Comparison of ENCODE assay signal across 9 mouse cellular contexts in the genomic region with DNA sequence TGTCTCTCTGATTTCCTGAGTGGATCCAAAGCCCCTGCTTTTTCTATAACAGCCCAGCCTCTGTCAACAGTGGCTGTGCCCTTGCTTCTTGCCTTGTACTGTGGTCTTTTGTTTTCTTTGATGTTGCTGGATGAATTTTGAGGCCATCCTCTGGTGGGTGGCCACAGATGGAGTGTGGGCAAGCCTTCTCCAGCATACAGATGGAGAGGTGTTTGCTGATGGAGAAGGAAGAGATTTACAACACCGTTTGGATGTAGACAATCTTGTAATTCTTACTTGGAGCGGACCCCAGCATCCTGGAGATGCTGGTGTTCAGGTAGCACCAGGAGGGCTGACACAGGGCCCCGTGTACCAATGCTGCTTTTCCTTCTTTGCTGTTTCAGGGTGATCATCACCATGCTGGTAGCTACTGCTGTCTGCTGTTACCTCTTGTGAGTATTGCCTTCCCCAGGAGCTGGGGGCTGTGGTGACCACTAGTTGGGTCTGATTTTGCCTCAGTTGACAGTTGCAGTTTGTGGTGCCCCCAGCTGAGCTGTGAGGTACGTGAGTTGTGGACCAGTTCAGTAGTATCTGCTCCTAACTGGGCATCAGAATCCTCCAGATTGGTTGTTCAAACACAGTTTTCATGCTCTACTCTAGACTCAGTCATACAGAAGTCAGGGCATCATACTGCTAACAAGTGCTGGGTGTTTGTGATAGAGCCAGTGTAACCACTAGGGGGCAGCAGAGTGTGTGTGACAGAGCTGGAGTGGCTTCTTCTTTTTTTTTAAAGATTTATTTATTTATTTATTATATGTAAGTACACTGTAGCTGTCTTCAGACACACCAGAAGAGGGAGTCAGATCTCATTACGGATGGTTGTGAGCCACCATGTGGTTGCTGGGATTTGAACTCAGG. TPM values are rescaled to one million over a fixed set of nuclear protein-coding genes. Genes with fewer than 3 reads are reported as not detected.
DNase-seq lines count a peak whose midpoint lies in the region; ATAC-seq and TF ChIP-seq lines count a peak whose summit lies in the region.
"Had no signal": no experiment of that assay in that cellular context is flagged by ENCODE, and none has a peak within 500 bp of the region (broad histone marks: within the 10 kb centered on the region; RNA-seq: fewer than 3 reads in every experiment).

No protein-coding gene starts in this region.

- no peak overlapping the region for H3K4me3 ChIP-seq in forebrain, embryonic 16.5 days (replicated peaks; ENCODE audit: low read length)
- peak overlapping the region; percentile 77 for H3K4me3 ChIP-seq in hindbrain, embryonic 16.5 days (ENCODE audit: low read length)
- H3K4me3 ChIP-seq in stomach, postnatal 0 days (ENCODE audit: low read depth, low read length), result no peak overlapping the region
- H3K4me3 ChIP-seq: megakaryocyte, embryonic 14.5 days had no signal

- peak; percentile 84 for TF ChIP-seq CTCF in stomach, postnatal 0 days (IDR thresholded peaks at IDR 0.05; ENCODE audit: low read depth)

- H3K27ac ChIP-seq in forebrain, embryonic 16.5 days (ENCODE audit: low read length), result no peak overlapping the region
- H3K27ac ChIP-seq in hindbrain, embryonic 16.5 days (ENCODE audit: low read depth, low read length), result no peak overlapping the region
- no peak overlapping the region for H3K27ac ChIP-seq in stomach, postnatal 0 days (replicated peaks)

- H3K9me3 ChIP-seq in forebrain, embryonic 16.5 days (ENCODE audit: control insufficient read depth, low read length), result no peaks in the 10 kb centered on the region
- H3K9me3 ChIP-seq in hindbrain, embryonic 16.5 days (ENCODE audit: control insufficient read depth, low read length), result no peaks in the 10 kb centered on the region
- no peaks in the 10 kb centered on the region for H3K9me3 ChIP-seq in stomach, postnatal 0 days (ENCODE audit: control insufficient read depth, low read length)
- H3K9me3 ChIP-seq: megakaryocyte, embryonic 14.5 days had no signal

- H3K27me3 ChIP-seq in forebrain, embryonic 16.5 days (replicated peaks; ENCODE audit: control insufficient read depth, insufficient read depth, low read length), result no peaks in the 10 kb centered on the region
- no peaks in the 10 kb centered on the region for H3K27me3 ChIP-seq in hindbrain, embryonic 16.5 days (replicated peaks; ENCODE audit: control insufficient read depth, insufficient read depth, low read length)
- no peaks in the 10 kb centered on the region for H3K27me3 ChIP-seq in stomach, postnatal 0 days (ENCODE audit: control insufficient read depth, insufficient read depth, low read length)

- whole genome bisulfite sequencing in forebrain, embryonic 16.5 days, result 72% methylated on average over 4 of the region's 5 CpGs
- WGBS in hindbrain, embryonic 16.5 days, result 72% methylated on average over 4 of the region's 5 CpGs
- 70% methylated on average over 4 of the region's 5 CpGs for WGBS in stomach, postnatal 0 days

- H3K9ac ChIP-seq in forebrain, embryonic 16.5 days (replicated peaks; ENCODE audit: low read depth, low read length), result no peak overlapping the region
- peak overlapping the region; percentile 94 for H3K9ac ChIP-seq in hindbrain, embryonic 16.5 days (ENCODE audit: low read depth, low read length)
- H3K9ac ChIP-seq in stomach, postnatal 0 days (ENCODE audit: low read length), result no peak overlapping the region

- peaks cover 19% of the 10 kb centered on the region for H3K4me1 ChIP-seq in forebrain, embryonic 16.5 days (replicated peaks; ENCODE audit: control insufficient read depth, insufficient read depth, low read length)
- peaks cover 24% of the 10 kb centered on the region for H3K4me1 ChIP-seq in hindbrain, embryonic 16.5 days (ENCODE audit: control insufficient read depth, insufficient read depth, low read depth, low read length)
- H3K4me1 ChIP-seq in stomach, postnatal 0 days (replicated peaks; ENCODE audit: control insufficient read depth, insufficient read depth), result peaks cover 4% of the 10 kb centered on the region; the same call in 1 of the 2 replicates

- ATAC-seq in forebrain, embryonic 16.5 days, result no peak
- no peak for ATAC-seq in hindbrain, embryonic 16.5 days
- ATAC-seq in stomach, postnatal 0 days (ENCODE audit: low FRiP score, low TSS enrichment), result peak; percentile 22; the same call in 1 of the 2 replicates

- intact Hi-C loops in left cerebral cortex, postnatal 4 days (cut with DNase I), result no loop called here

- peaks cover 8% of the 10 kb centered on the region for H3K36me3 ChIP-seq in forebrain, embryonic 16.5 days (ENCODE audit: control insufficient read depth, insufficient read depth)
- H3K36me3 ChIP-seq in hindbrain, embryonic 16.5 days (ENCODE audit: control insufficient read depth, insufficient read depth, low read length), result peaks cover 14% of the 10 kb centered on the region
- H3K36me3 ChIP-seq in stomach, postnatal 0 days (ENCODE audit: control insufficient read depth, insufficient read depth, low read length), result no peaks in the 10 kb centered on the region

- TF ChIP-seq EP300 in stomach, postnatal 0 days (optimal IDR thresholded peaks at IDR 0.05), result no peak

- H3K4me2 ChIP-seq in forebrain, embryonic 16.5 days (ENCODE audit: low read length), result peak overlapping the region; percentile 85
- H3K4me2 ChIP-seq in hindbrain, embryonic 16.5 days (ENCODE audit: low read length), result peak overlapping the region; percentile 87
- H3K4me2 ChIP-seq in stomach, postnatal 0 days (replicated peaks; ENCODE audit: low read depth), result no peak overlapping the region

- DNase-seq in ovary, postnatal 14 days (ENCODE audit: low spot score), result peak; percentile 74
- no peak for DNase-seq in ovary, postnatal 10 days (ENCODE audit: low spot score)
- peak; percentile 79 for DNase-seq in cerebellum, adult 11-12 months
- peak; percentile 82 for DNase-seq in left cerebral cortex, postnatal 4 days
- DNase-seq in naive thymus-derived CD4-positive, alpha-beta T cell, adult 2 months (ENCODE audit: low read depth), result peak; percentile 88
- DNase-seq in stomach, postnatal 0 days (ENCODE audit: low spot score), result peak; percentile 72

RNA-seq across cellular contexts. Expression of gene Atp6v0e2, which starts 1.7 kb away (rescaled TPM):
- 226 and 248 TPM in 2 replicates for polyA plus RNA-seq in forebrain, embryonic 16.5 days (2015; fragmentation: Nextera tagmentation; extraction: Ambion mirVana)
- polyA plus RNA-seq in hindbrain, embryonic 16.5 days (2015; fragmentation: Nextera tagmentation; extraction: Ambion mirVana), result 358 and 389 TPM in 2 replicates
- total RNA-seq in left cerebral cortex, postnatal 4 days (2021), result 100 to 1,000 TPM; 254 to 288 TPM
- polyA plus RNA-seq in stomach, postnatal 0 days (2015; fragmentation: Nextera tagmentation; extraction: Ambion mirVana), result 22.1 and 23.0 TPM in 2 replicates

RNA-seq across cellular contexts. Expression of gene Lrrc61, which starts 15.5 kb away (rescaled TPM):
- 18.6 and 21.6 TPM in 2 replicates for polyA plus RNA-seq in forebrain, embryonic 16.5 days (2015; fragmentation: Nextera tagmentation; extraction: Ambion mirVana)
- 20.7 and 29.5 TPM in 2 replicates for polyA plus RNA-seq in hindbrain, embryonic 16.5 days (2015; fragmentation: Nextera tagmentation; extraction: Ambion mirVana)
- 10 to 100 TPM; 28.8 to 35.0 TPM for total RNA-seq in left cerebral cortex, postnatal 4 days (2021)
- 3.9 and 5.6 TPM in 2 replicates for polyA plus RNA-seq in stomach, postnatal 0 days (2015; fragmentation: Nextera tagmentation; extraction: Ambion mirVana)

RNA-seq across cellular contexts. Expression of gene Rarres2, which starts 33.5 kb away (rescaled TPM):
- 3.6 and 4.5 TPM in 2 replicates for polyA plus RNA-seq in forebrain, embryonic 16.5 days (2015; fragmentation: Nextera tagmentation; extraction: Ambion mirVana)
- 7.8 and 8.2 TPM in 2 replicates for polyA plus RNA-seq in hindbrain, embryonic 16.5 days (2015; fragmentation: Nextera tagmentation; extraction: Ambion mirVana)
- 1 to 10 TPM; 6.9 to 7.0 TPM for total RNA-seq in left cerebral cortex, postnatal 4 days (2021)
- 273 and 283 TPM in 2 replicates for polyA plus RNA-seq in stomach, postnatal 0 days (2015; fragmentation: Nextera tagmentation; extraction: Ambion mirVana)

RNA-seq across cellular contexts. Expression of gene Gm45021, which starts 50.3 kb away (rescaled TPM):
- not detected in 2 replicates for polyA plus RNA-seq in forebrain, embryonic 16.5 days (2015; fragmentation: Nextera tagmentation; extraction: Ambion mirVana)
- not detected in 2 replicates for polyA plus RNA-seq in hindbrain, embryonic 16.5 days (2015; fragmentation: Nextera tagmentation; extraction: Ambion mirVana)
- not detected for total RNA-seq in left cerebral cortex, postnatal 4 days (2021)
- not detected in 2 replicates for polyA plus RNA-seq in stomach, postnatal 0 days (2015; fragmentation: Nextera tagmentation; extraction: Ambion mirVana)

RNA-seq across cellular contexts. Expression of gene Repin1, which starts 54.6 kb away (rescaled TPM):
- 32.9 and 34.4 TPM in 2 replicates for polyA plus RNA-seq in forebrain, embryonic 16.5 days (2015; fragmentation: Nextera tagmentation; extraction: Ambion mirVana)
- polyA plus RNA-seq in hindbrain, embryonic 16.5 days (2015; fragmentation: Nextera tagmentation; extraction: Ambion mirVana), result 41.9 and 45.6 TPM in 2 replicates
- 10 to 100 TPM; 27.1 to 28.6 TPM for total RNA-seq in left cerebral cortex, postnatal 4 days (2021)
- polyA plus RNA-seq in stomach, postnatal 0 days (2015; fragmentation: Nextera tagmentation; extraction: Ambion mirVana), result 11.6 and 12.9 TPM in 2 replicates

Comparison
In these comparisons a context has a peak if more than half of its experiments do, and no peak if none do; other contexts are left out.
1. RNA of gene Rarres2, which starts 33.5 kb away (polyA plus RNA-seq): 273 to 283 TPM in stomach, postnatal 0 days; 7.8 to 8.2 TPM in hindbrain, embryonic 16.5 days and 3.6 to 4.5 TPM in forebrain, embryonic 16.5 days; every median in the first group is over 10 times any median in the second.